Mouse (Mus musculus) G1E (cell line): ENCODE data around the gene Maml3. TPM values are rescaled to one million over a fixed set of nuclear protein-coding genes. Genes with fewer than 3 reads are reported as not detected.

Experiments used
- ATAC-seq: 2 replicates; pipeline ENCODE4 v1.8.0; 2016; ENCODE audit warnings: mild to moderate bottlenecking; ENCODE audit not compliant: insufficient number of reproducible peaks, poor library complexity, low FRiP score, severe bottlenecking; ENCODE audit errors: extremely low read depth
- DNase-seq: peaks from one replicate; pipeline ENCODE4 v3.0.0; 2012; ENCODE audit warnings: low spot score
- H3K27me3 ChIP-seq: 2 replicates; pipeline ENCODE4 v1.6.1; 2012; ENCODE audit warnings: mild to moderate bottlenecking, low read length, inconsistent platforms; ENCODE audit not compliant: insufficient read depth
- H3K36me3 ChIP-seq: replicated peaks from 2 replicates; pipeline ENCODE3; 2012; ENCODE audit warnings: mild to moderate bottlenecking, inconsistent platforms
- H3K4me1 ChIP-seq: 2 replicates; pipeline ENCODE4 v1.6.1; 2012; ENCODE audit warnings: low read depth, low read length, inconsistent platforms, mixed read lengths; ENCODE audit not compliant: insufficient read depth
- H3K4me3 ChIP-seq: 2 replicates; pipeline ENCODE4 v1.5.1; 2012; ENCODE audit warnings: low read depth, mild to moderate bottlenecking, inconsistent platforms, low read length, moderate library complexity, mixed read lengths
- H3K9me3 ChIP-seq: replicated peaks from 2 replicates; pipeline ENCODE4 v1.6.1; 2012; ENCODE audit warnings: inconsistent platforms
- CTCF ChIP-seq: IDR thresholded peaks from 2 replicates; pipeline ENCODE4 v1.5.1; 2012; ENCODE audit warnings: low read depth, low read length, inconsistent platforms, mixed read lengths
- GATA1 ChIP-seq: IDR thresholded peaks from 2 replicates; pipeline ENCODE4 v1.6.1; 2012; ENCODE audit warnings: borderline replicate concordance, low read length, inconsistent platforms, mixed read lengths
- GATA2 ChIP-seq: IDR thresholded peaks from 2 replicates; pipeline ENCODE4 v1.6.1; 2012; ENCODE audit warnings: low read depth, low read length, inconsistent platforms, borderline replicate concordance
- POLR2AphosphoS5 ChIP-seq: IDR thresholded peaks from 2 replicates; pipeline ENCODE4 v1.6.1; 2012; ENCODE audit warnings: low read depth, low read length, inconsistent platforms; ENCODE audit not compliant: insufficient replicate concordance
- TAL1 ChIP-seq: conservative IDR thresholded peaks from 2 replicates; pipeline ENCODE4 v1.6.1; 2012; ENCODE audit warnings: low read depth, low read length, inconsistent platforms, mixed read lengths
- polyA plus RNA-seq: library from polyadenylated mRNA; stranded (reverse); fragments of >175 nt; gene quantifications from 2 replicates; pipeline ENCODE4 v1.2.3, GENCODE M21; 2012
- total RNA-seq, 2 experiments: library from RNA; stranded (forward) in 1 of 2; stranded (reverse) in 1 of 2; fragments of 200-1000 nt in 1 of 2; fragments of >200 nt in 1 of 2; fragmentation: Nextera tagmentation in 1 of 2; gene quantifications; 2 replicates each; pipeline ENCODE4 v1.2.3; 2014 to 2017

The Maml3 gene
- total and polyA plus RNA-seq, 3 experiments: 0.01 to 0.49 TPM; not detected in 1

GRCm38 (mm10) chr3:51817329-51817728 lies 287.5 kb downstream of the Maml3 start:
- Histone ChIP-seq H3K36me3 (no peaks in the 10 kb centered on the region), H3K4me1 (no peaks in the 10 kb centered on the region), H3K9me3 (no peaks in the 10 kb centered on the region), H3K4me3 (no peak overlapping the region), H3K27me3 (peaks cover 3% of the 10 kb centered on the region; the same call in 1 of the 2 replicates)
- TF ChIP-seq TAL1: no peak
- TF ChIP-seq POLR2AphosphoS5: no peak
- no peak for TF ChIP-seq CTCF
- TF ChIP-seq GATA1: no peak
- no peak for TF ChIP-seq GATA2
- DNase-seq: no peak
- ATAC-seq: no peak

- no peak for DNase-seq
- TF ChIP-seq GATA2: no peak
- TF ChIP-seq TAL1: no peak
- no peak for TF ChIP-seq GATA1
- TF ChIP-seq POLR2AphosphoS5: no peak
- TF ChIP-seq CTCF: no peak
- no peaks in the 10 kb centered on the region for H3K4me1 ChIP-seq
These were observed 288.2 kb downstream of the Maml3 start for GRCm38 (mm10) chr3:51816517-51817285.

GRCm38 (mm10) chr3:51814073-51814472 lies 290.8 kb downstream of the Maml3 start:
- DNase-seq (no peak), ATAC-seq (no peak)
- no peaks in the 10 kb centered on the region for H3K4me1 ChIP-seq
- no peak overlapping the region for H3K4me3 ChIP-seq
- TF ChIP-seq GATA1 (no peak), GATA2 (no peak), CTCF (no peak), TAL1 (no peak), POLR2AphosphoS5 (no peak)
- H3K9me3 ChIP-seq: no peaks in the 10 kb centered on the region
- H3K27me3 ChIP-seq: peaks cover 3% of the 10 kb centered on the region; the same call in 1 of the 2 replicates
- no peaks in the 10 kb centered on the region for H3K36me3 ChIP-seq

More at GRCm38 (mm10) chr3:51816517-51817285, 288.2 kb downstream of the Maml3 start:
- no peak overlapping the region for H3K4me3 ChIP-seq
- no peaks in the 10 kb centered on the region for H3K36me3 ChIP-seq
- H3K27me3 ChIP-seq: peaks cover 3% of the 10 kb centered on the region; the same call in 1 of the 2 replicates
- no peaks in the 10 kb centered on the region for H3K9me3 ChIP-seq
- ATAC-seq: no peak

- TF ChIP-seq POLR2AphosphoS5: no peak
- TF ChIP-seq CTCF: no peak
- TF ChIP-seq GATA2: no peak
- no peak for TF ChIP-seq GATA1
- no peak for TF ChIP-seq TAL1
- H3K36me3 ChIP-seq: no peaks in the 10 kb centered on the region
- H3K27me3 ChIP-seq: peaks cover 3% of the 10 kb centered on the region; the same call in 1 of the 2 replicates
- ATAC-seq (no peak), DNase-seq (no peak)
- no peak overlapping the region for H3K4me3 ChIP-seq
- no peaks in the 10 kb centered on the region for H3K9me3 ChIP-seq
- no peaks in the 10 kb centered on the region for H3K4me1 ChIP-seq
These were observed 291.7 kb downstream of the Maml3 start for GRCm38 (mm10) chr3:51813186-51813585.

GRCm38 (mm10) chr3:51810731-51811130 lies 294.1 kb downstream of the Maml3 start:
- H3K4me3 ChIP-seq: no peak overlapping the region
- no peak for ATAC-seq
- H3K4me1 ChIP-seq: no peaks in the 10 kb centered on the region
- no peak for TF ChIP-seq GATA2
- no peak for TF ChIP-seq GATA1
- TF ChIP-seq TAL1: no peak
- TF ChIP-seq CTCF: no peak
- TF ChIP-seq POLR2AphosphoS5: no peak
- H3K36me3 ChIP-seq: no peaks in the 10 kb centered on the region
- H3K9me3 ChIP-seq: no peaks in the 10 kb centered on the region
- peaks cover 3% of the 10 kb centered on the region; the same call in 1 of the 2 replicates for H3K27me3 ChIP-seq
- no peak for DNase-seq

GRCm38 (mm10) chr3:51809822-51810221 lies 295.1 kb downstream of the Maml3 start:
- ATAC-seq: no peak
- DNase-seq: no peak
- no peak overlapping the region for H3K4me3 ChIP-seq
- H3K4me1 ChIP-seq: no peaks in the 10 kb centered on the region
- H3K9me3 ChIP-seq: no peaks in the 10 kb centered on the region
- TF ChIP-seq CTCF: no peak
- no peak for TF ChIP-seq GATA2
- TF ChIP-seq TAL1: no peak
- TF ChIP-seq GATA1: no peak
- TF ChIP-seq POLR2AphosphoS5: no peak
- H3K27me3 ChIP-seq: peaks cover 3% of the 10 kb centered on the region; the same call in 1 of the 2 replicates
- no peaks in the 10 kb centered on the region for H3K36me3 ChIP-seq
